Mouse (Mus musculus) hindbrain, embryonic 13.5 days (tissue): ENCODE measurements around the gene Sdc1. TPM values are rescaled to one million over a fixed set of nuclear protein-coding genes. Genes with fewer than 3 reads are reported as not detected.

ENCODE experiments used
- ATAC-seq: fragments of 200-750 bp; cut with Nextera tagmentation; 2 replicates; pipeline ENCODE4 v1.8.0; 2017; ENCODE audit warnings: moderate TSS enrichment; ENCODE audit not compliant: low FRiP score
- H3K27ac ChIP-seq: fragments of 300-500 bp; sonication (generic); 2 replicates; pipeline ENCODE4 v1.5.1; 2015; ENCODE audit warnings: inconsistent platforms, mild to moderate bottlenecking, moderate library complexity
- H3K27me3 ChIP-seq: fragments of 300-500 bp; sonication (generic); 2 replicates; pipeline ENCODE4 v1.6.1; 2015; ENCODE audit warnings: mild to moderate bottlenecking, inconsistent platforms
- H3K36me3 ChIP-seq: fragments of 300-500 bp; sonication (generic); 2 replicates; pipeline ENCODE4 v1.6.1; 2015; ENCODE audit warnings: mild to moderate bottlenecking, inconsistent platforms
- H3K4me1 ChIP-seq: fragments of 300-500 bp; sonication (generic); replicated peaks from 2 replicates; pipeline ENCODE4 v1.6.1; 2015; ENCODE audit warnings: inconsistent platforms
- H3K4me2 ChIP-seq: fragments of 300-500 bp; sonication (generic); 2 replicates; pipeline ENCODE4 v1.6.1; 2015; ENCODE audit warnings: inconsistent platforms, mild to moderate bottlenecking, moderate library complexity
- H3K4me3 ChIP-seq: fragments of 300-500 bp; sonication (generic); 2 replicates; pipeline ENCODE4 v1.5.1; 2015; ENCODE audit warnings: mild to moderate bottlenecking, inconsistent platforms
- H3K9ac ChIP-seq: fragments of 300-500 bp; sonication (generic); 2 replicates; pipeline ENCODE4 v1.6.1; 2015; ENCODE audit warnings: mild to moderate bottlenecking, inconsistent platforms
- H3K9me3 ChIP-seq: fragments of 300-500 bp; sonication (generic); 2 replicates; pipeline ENCODE4 v1.6.1; 2016; ENCODE audit warnings: inconsistent platforms
- WGBS: fragments of 180-500 bp; shearing (Covaris S2); methylation state at CpG from one replicate; pipeline ENCODE4 v1.1.7; 2015; 5-methylcytosine and 5-hydroxymethylcytosine counted together
- polyA plus RNA-seq: library from polyadenylated mRNA; unstranded; fragments of >200 nt; fragmentation: Nextera tagmentation; extraction: Ambion mirVana; gene quantifications from 2 replicates; pipeline ENCODE4 v1.2.1, GENCODE M21; 2015

Sdc1 gene
- polyA plus RNA-seq, 1 experiment from 2014 or later, result 23.7 TPM

DNA sequence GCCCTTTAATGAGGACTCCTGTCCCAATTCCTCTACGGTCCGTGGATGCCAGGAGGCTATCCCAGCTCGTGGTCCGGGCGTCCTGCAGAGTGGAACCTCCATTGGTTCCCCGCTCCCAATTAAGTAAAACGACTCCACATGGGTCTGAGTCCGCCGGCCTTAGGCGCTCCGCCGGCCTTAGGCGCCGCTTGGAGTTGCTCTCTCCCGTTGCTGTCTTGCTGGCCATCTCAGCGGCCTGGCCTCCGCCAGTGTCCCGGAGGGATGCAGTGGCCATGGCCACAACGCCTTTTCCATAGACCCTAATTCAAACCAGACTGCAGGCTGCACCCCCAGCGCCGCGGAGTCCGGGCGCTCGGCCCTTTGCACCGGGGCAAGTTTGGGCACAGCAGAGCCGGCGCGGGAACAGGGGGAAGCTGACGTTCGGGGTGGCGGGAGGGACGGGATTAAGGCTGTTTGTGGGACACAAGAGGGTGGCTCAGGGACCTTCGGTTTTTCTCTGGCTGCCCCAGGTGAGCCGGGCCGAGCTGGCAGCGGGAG lies 789 bp downstream of the Sdc1 start:
- H3K27ac ChIP-seq, result peak overlapping the region; percentile 85
- H3K9ac ChIP-seq, result peak overlapping the region; percentile 83
- ATAC-seq, result peak; percentile 21
- peaks cover 18% of the 10 kb centered on the region for H3K4me1 ChIP-seq
- WGBS, result under 1% methylated on average over 37 of the region's 37 CpGs
- no peaks in the 10 kb centered on the region for H3K36me3 ChIP-seq
- peak overlapping the region; percentile 67 for H3K4me3 ChIP-seq
- no peaks in the 10 kb centered on the region for H3K27me3 ChIP-seq
- H3K9me3 ChIP-seq, result no peaks in the 10 kb centered on the region
- peak overlapping the region; percentile 92 for H3K4me2 ChIP-seq

DNA sequence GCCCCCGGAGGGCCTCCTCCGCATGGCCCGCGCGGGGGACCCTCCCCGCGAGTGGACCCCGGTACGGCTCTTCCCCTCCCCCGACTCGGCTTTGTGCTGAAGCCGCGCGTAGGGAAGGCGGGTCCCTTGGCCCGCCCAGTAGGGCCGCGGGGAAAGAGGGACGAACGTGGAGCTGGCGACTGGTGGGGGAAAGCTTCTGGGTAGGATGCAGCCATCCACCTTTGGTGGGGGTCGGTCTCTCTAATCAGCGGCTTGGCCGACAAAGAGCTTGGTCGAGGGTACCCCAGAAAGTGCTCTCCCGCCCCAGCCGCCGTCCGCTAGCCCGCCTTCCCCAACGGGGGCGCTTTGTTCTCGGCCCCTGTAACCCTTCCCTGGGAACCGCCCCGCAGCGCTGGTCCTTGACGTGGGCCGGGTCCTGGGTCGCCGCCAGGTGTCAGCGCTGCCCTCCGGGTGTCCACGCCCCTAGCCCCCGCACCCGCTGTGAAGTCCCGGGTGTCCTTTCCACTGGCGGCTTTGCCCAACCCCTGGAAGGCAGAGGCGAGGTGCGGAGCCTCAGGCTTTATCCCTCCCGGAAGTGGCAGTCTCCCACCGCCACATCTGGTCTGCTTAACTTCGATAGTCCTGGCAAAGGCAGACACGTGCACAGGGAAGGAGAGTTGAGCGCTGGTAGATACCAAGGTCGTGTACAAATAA lies 1.5 kb downstream of the Sdc1 start:
- no peaks in the 10 kb centered on the region for H3K36me3 ChIP-seq
- peak overlapping the region; percentile 67 for H3K4me3 ChIP-seq
- peak overlapping the region; percentile 92 for H3K4me2 ChIP-seq
- WGBS, result under 1% methylated on average over 51 of the region's 55 CpGs
- H3K27me3 ChIP-seq, result no peaks in the 10 kb centered on the region
- H3K4me1 ChIP-seq, result peaks cover 18% of the 10 kb centered on the region
- H3K9me3 ChIP-seq, result no peaks in the 10 kb centered on the region
- peak; percentile 55 for ATAC-seq
- peak overlapping the region; percentile 85 for H3K27ac ChIP-seq
- H3K9ac ChIP-seq, result peak overlapping the region; percentile 83

DNA sequence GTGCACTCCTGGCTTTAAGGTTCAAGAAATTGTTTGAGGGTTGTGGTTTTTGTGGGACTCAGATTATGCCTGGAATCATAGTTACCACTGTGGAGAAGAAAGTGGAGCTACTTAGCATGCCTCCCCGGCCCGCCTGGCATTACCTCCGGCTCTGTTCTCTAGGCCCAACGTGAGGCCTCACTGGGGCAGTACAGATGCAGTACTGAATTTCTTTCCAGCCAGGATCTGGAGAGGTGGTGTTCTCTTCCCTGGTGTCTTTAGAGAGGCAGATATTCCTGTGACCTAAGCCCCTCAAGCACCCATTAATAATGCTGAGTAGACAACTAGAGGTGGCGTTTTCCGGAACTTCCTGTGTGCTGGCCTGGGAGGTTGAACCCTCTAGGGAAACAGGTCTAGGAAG lies 2.2 kb downstream of the Sdc1 start:
- Histone ChIP-seq H3K27ac (0 out of 2 replicates have a peak overlapping the region, but pooled peaks have one; percentile 85), H3K9me3 (no peaks in the 10 kb centered on the region), H3K36me3 (no peaks in the 10 kb centered on the region), H3K4me3 (peak overlapping the region; percentile 67), H3K9ac (peak overlapping the region; percentile 83), H3K4me1 (peaks cover 18% of the 10 kb centered on the region), H3K4me2 (peak overlapping the region; percentile 92), H3K27me3 (no peaks in the 10 kb centered on the region)
- ATAC-seq, result no peak
- WGBS, result 21% methylated on average over 6 of the region's 6 CpGs

DNA sequence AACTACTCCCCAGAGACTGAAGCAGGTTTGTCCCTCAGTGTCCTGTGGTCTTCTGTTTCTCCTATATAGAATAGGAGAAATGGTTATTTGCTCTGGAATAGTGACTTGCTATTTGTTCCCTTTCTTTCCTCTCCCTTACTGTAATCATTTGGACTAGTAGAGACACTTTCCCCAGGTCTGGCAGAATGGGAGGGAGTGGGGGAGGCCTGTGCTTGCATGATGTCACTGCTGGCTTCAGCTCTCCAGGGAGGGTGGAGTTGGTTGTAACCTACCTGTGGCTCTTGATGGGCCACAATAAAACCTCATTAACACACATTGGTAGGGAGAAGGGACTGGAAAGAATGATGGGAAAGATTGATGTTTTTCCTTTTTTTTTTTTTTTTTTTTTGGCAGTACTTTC lies 3.1 kb downstream of the Sdc1 start:
- no peak for ATAC-seq
- Histone ChIP-seq H3K36me3 (no peaks in the 10 kb centered on the region), H3K27ac (no peak overlapping the region), H3K4me3 (no peak overlapping the region), H3K9me3 (no peaks in the 10 kb centered on the region), H3K4me2 (no peak overlapping the region), H3K27me3 (no peaks in the 10 kb centered on the region), H3K9ac (0 out of 2 replicates have a peak overlapping the region, but pooled peaks have one; percentile 30), H3K4me1 (peaks cover 18% of the 10 kb centered on the region)

DNA sequence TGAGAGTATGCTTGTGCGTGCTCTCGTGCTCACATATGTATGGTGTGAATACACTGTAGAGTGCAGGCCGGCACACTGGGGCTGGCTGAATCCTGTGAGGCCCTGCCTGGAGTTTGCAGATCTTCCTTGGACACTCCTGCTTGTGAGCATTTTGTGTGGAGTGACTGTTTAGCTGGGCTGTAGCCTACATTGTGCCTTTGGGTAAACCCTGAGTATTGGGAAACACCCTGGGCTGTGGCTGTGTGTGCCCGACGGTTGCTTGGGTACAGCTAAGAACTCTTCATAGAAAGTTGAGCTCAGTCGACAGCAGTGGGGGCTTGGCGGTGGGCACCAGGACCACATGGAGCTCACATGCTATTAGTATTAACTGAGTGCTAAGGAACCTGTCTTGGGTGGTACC lies 5.1 kb downstream of the Sdc1 start:
- Histone ChIP-seq H3K4me3 (no peak overlapping the region), H3K4me1 (peaks cover 15% of the 10 kb centered on the region), H3K36me3 (no peaks in the 10 kb centered on the region), H3K27me3 (no peaks in the 10 kb centered on the region), H3K27ac (no peak overlapping the region), H3K9me3 (no peaks in the 10 kb centered on the region), H3K9ac (no peak overlapping the region), H3K4me2 (no peak overlapping the region)
- no peak for ATAC-seq
- 94% methylated on average over 7 of the region's 7 CpGs for WGBS

DNA sequence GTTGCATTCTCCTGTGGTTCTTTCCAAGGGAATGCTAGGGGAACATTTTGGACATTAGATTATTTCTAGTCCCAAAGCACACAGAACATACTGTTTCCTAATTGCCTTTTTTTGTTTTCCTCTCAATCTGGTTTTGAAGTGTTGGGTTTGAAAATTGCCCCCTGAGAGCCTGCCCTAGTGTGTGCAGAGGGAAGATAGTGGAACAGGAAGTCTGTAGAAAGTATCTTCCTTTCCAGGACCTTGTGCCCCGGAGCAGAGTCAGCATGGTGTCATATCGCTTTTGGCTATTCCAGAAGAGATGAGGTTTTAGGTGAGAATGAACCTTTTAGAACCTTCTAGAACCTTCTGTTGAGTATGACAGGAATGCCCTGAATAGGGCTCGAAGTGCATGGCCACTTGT lies 5.6 kb downstream of the Sdc1 start:
- no peak overlapping the region for H3K4me2 ChIP-seq
- H3K27me3 ChIP-seq, result no peaks in the 10 kb centered on the region
- H3K4me3 ChIP-seq, result no peak overlapping the region
- no peak overlapping the region for H3K27ac ChIP-seq
- H3K9me3 ChIP-seq, result no peaks in the 10 kb centered on the region
- ATAC-seq, result no peak
- no peak overlapping the region for H3K9ac ChIP-seq
- 91% methylated on average over 3 of the region's 3 CpGs for WGBS
- no peaks in the 10 kb centered on the region for H3K36me3 ChIP-seq
- H3K4me1 ChIP-seq, result peaks cover 15% of the 10 kb centered on the region

DNA sequence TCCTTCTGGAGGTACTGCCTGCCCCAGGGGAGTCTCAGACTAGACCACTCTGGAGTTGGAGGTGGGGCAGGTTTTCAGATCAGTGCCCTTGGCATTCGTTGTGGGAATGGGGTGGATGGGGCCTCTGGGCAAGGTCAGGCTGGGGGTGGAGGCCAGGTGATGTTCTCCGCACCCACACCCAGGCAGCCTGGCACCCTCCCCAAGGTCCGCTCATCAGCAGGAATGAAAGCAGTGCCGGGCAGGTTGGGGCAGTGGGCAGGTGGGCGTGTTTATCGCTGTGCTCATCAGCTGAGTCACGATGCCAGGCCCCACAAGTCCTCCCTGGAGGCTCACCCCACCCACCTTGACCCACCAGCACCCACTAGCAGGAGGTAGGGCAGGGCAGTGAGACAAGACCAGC lies 7.0 kb downstream of the Sdc1 start:
- ATAC-seq, result no peak
- H3K4me3 ChIP-seq, result no peak overlapping the region
- no peak overlapping the region for H3K9ac ChIP-seq
- no peaks in the 10 kb centered on the region for H3K9me3 ChIP-seq
- no peak overlapping the region for H3K27ac ChIP-seq
- peaks cover 10% of the 10 kb centered on the region for H3K4me1 ChIP-seq
- no peaks in the 10 kb centered on the region for H3K27me3 ChIP-seq
- no peaks in the 10 kb centered on the region for H3K36me3 ChIP-seq
- WGBS, result 92% methylated on average over 7 of the region's 7 CpGs
- H3K4me2 ChIP-seq, result no peak overlapping the region

DNA sequence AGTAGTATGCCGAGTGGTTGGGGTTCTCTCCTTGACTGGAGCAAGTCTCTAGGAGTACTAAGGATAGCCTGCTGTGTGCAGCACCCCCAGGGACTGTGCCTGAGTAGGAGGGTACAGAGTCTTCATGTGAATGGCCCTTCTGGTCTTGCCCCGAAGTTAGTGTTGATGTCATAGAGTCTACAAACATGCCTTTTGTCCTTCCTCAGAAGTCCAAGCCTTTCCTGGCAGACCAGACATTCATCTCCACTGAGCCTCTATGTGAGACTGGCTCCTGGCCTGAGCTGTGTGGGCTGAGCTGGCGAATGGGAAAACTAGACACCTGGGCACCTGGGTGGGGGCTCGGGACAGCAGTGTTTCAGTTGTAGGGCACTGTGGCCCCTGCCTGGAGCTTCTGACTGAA lies 8.7 kb downstream of the Sdc1 start:
- Histone ChIP-seq H3K4me3 (no peak overlapping the region), H3K9me3 (no peaks in the 10 kb centered on the region), H3K4me1 (no peaks in the 10 kb centered on the region), H3K27me3 (no peaks in the 10 kb centered on the region), H3K9ac (no peak overlapping the region), H3K4me2 (no peak overlapping the region), H3K36me3 (no peaks in the 10 kb centered on the region), H3K27ac (no peak overlapping the region)
- 82% methylated on average over 4 of the region's 4 CpGs for WGBS
- no peak for ATAC-seq

DNA sequence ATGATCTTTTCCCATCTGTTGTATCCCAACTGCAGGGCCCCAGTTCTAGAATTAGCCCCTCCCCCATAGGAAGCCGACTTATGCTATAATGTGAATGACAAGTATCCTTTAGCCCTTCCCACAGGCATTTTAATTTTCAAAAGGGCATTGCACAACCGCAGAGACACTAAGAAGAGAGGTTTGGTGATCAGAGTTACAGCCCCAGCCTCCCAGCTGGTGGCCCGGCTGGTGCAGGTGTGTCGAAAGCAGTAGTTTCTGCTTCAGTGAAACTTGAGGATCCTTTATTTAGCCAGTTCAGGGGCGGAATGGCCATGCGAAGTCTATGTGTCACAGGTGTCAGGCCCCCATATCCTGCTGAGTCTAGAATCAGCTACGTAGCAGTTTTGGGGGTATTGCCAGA lies 10.0 kb downstream of the Sdc1 start:
- H3K27ac ChIP-seq, result no peak overlapping the region
- no peak overlapping the region for H3K9ac ChIP-seq
- WGBS, result 85% methylated on average over 7 of the region's 7 CpGs
- H3K4me2 ChIP-seq, result no peak overlapping the region
- H3K4me1 ChIP-seq, result no peaks in the 10 kb centered on the region
- no peaks in the 10 kb centered on the region for H3K27me3 ChIP-seq
- H3K9me3 ChIP-seq, result no peaks in the 10 kb centered on the region
- H3K4me3 ChIP-seq, result no peak overlapping the region
- no peaks in the 10 kb centered on the region for H3K36me3 ChIP-seq
- no peak for ATAC-seq

DNA sequence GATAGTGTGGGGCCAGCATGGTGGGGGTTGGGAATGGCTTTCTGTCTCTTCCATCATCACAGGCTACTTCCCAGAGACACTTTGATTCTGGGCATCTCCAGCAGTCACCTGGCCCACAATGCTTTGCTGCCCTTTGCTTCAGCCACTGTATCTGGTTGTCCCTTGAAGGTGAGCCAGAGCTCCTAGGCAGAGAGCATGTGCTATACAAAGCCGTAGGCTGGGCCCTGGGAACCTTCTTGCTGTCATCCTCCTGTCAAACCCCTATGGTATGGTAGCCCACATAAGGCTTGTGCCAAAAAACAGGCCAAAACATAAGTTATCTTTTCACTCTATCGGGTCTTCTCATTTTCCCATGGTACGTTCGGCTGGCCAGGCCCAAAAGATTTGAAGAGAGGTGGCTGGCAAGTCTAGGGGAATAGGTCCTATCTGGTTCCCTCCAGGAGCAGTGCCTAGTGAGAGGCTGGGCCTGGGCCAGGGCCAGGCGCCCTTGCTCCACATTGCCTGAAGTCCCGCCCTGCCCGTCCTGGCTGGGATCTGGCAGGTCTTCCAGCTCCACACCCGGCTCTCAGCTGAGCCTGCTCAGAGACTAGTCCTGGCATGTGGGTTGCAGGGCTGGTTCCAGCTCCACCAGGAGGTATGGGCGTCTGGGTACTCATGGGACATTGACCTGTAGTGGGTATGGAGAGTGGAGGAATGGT lies 10.7 kb downstream of the Sdc1 start:
- Histone ChIP-seq H3K9me3 (no peaks in the 10 kb centered on the region), H3K4me3 (no peak overlapping the region), H3K9ac (no peak overlapping the region), H3K27me3 (no peaks in the 10 kb centered on the region), H3K4me2 (no peak overlapping the region), H3K4me1 (no peaks in the 10 kb centered on the region), H3K27ac (no peak overlapping the region), H3K36me3 (no peaks in the 10 kb centered on the region)
- WGBS, result 85% methylated on average over 9 of the region's 9 CpGs
- ATAC-seq, result no peak

DNA sequence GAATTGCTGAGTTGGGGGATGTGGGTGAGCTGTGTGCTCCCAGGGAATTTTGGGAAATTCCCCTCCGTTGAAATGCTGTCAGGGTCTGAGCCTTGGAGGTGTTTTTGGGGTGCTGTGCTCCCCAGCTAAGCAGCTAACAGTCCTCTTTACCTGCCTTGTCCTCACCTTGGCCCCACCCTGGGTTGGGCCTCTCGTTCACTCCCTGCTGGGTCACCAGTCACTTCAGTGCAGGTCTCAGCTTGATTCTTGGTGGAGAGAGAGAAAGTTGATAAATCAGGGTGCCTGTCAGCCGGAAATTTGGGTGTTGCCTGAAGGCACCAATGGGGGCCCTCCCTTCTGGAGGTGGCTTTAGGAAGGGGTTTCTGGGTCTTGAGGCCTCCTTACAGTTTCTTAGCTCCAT lies 11.4 kb downstream of the Sdc1 start:
- Histone ChIP-seq H3K27me3 (no peaks in the 10 kb centered on the region), H3K9ac (no peak overlapping the region), H3K27ac (no peak overlapping the region), H3K4me2 (no peak overlapping the region), H3K4me1 (no peaks in the 10 kb centered on the region), H3K9me3 (no peaks in the 10 kb centered on the region), H3K36me3 (no peaks in the 10 kb centered on the region), H3K4me3 (no peak overlapping the region)
- no peak for ATAC-seq
- WGBS, result 87% methylated on average over 3 of the region's 3 CpGs

DNA sequence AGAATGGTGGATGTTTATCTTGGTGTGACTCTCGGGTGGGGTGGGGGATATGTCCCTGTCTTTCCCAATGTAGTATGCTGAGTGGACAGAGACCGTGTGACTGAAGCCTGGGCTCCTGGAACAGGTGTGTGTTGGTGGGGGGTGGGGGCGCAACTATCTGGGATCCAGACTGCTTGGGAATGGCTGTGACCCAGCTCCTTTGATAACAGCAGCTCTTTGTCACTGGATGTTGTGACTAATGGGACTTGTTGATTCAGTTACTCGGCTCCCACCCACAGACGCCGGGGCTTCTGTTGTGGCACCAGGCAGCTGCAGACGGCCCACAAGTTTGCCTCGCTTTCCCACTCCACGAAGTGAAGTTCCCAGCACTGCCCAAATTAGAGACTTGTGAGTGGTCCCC lies 13.1 kb downstream of the Sdc1 start:
- Histone ChIP-seq H3K9ac (no peak overlapping the region), H3K9me3 (no peaks in the 10 kb centered on the region), H3K4me2 (no peak overlapping the region), H3K27me3 (no peaks in the 10 kb centered on the region), H3K4me3 (no peak overlapping the region), H3K36me3 (no peaks in the 10 kb centered on the region), H3K27ac (no peak overlapping the region), H3K4me1 (0 out of 2 replicates have a peak, but pooled peaks cover 9% of the 10 kb centered on the region)
- WGBS, result 60% methylated on average over 9 of the region's 9 CpGs
- no peak for ATAC-seq

DNA sequence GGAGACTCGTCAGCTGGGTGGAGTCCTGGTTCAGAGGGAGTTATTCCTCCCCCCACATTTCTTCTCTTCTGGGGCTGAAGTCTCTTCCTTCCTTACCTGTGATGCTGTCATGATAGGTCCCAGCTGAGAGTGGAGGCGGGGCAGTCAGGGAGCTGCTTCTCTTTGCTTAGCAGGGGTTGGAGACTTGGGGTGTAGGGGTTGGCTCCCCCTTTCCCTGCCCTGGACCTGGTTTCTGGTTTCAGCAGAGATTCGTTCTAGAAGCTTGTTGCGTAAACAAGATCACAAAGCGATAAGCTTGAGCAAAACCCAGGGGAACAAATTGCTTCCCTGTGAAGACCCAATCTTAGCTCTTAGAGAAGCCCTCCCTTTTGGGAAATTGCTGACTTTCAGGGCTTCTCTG lies 15.4 kb downstream of the Sdc1 start:
- Histone ChIP-seq H3K4me3 (no peak overlapping the region), H3K9me3 (no peaks in the 10 kb centered on the region), H3K4me1 (0 out of 2 replicates have a peak, but pooled peaks cover 9% of the 10 kb centered on the region), H3K27ac (no peak overlapping the region), H3K4me2 (no peak overlapping the region), H3K36me3 (peaks cover 18% of the 10 kb centered on the region), H3K9ac (no peak overlapping the region), H3K27me3 (no peaks in the 10 kb centered on the region)
- no peak for ATAC-seq
- WGBS, result 85% methylated on average over 5 of the region's 5 CpGs
